Mouse (Mus musculus) midbrain, postnatal 0 days (tissue): ENCODE measurements around the gene Myo1h. TPM values are rescaled to one million over a fixed set of nuclear protein-coding genes. Genes with fewer than 3 reads are reported as not detected.
A peak's percentile ranks its signal among the peaks of the same experiment; 100 is the strongest.

Experiments used
- ATAC-seq: fragments of 200-750 bp; cut with Nextera tagmentation; 2 replicates; pipeline ENCODE4 v1.8.0; 2017; ENCODE audit warnings: moderate number of reproducible peaks, mild to moderate bottlenecking, moderate TSS enrichment, moderate library complexity; ENCODE audit not compliant: low FRiP score
- DNase-seq: peaks from one replicate; pipeline ENCODE4 v3.0.0-alpha.2; 2015; ENCODE audit warnings: low spot score
- H3K27ac ChIP-seq: fragments of 300-500 bp; sonication (generic); 2 replicates; pipeline ENCODE4 v1.5.1; 2014; ENCODE audit warnings: low read depth, mild to moderate bottlenecking, low read length, mixed read lengths
- H3K27me3 ChIP-seq: fragments of 300-500 bp; sonication (generic); 2 replicates; pipeline ENCODE4 v1.6.1; 2014; ENCODE audit warnings: low read length, control low read depth, mixed read lengths; ENCODE audit not compliant: insufficient read depth
- H3K36me3 ChIP-seq: fragments of 300-500 bp; sonication (generic); 2 replicates; pipeline ENCODE4 v1.6.1; 2014; ENCODE audit warnings: low read length, control low read depth, mixed read lengths; ENCODE audit not compliant: insufficient read depth
- H3K4me1 ChIP-seq: fragments of 300-500 bp; sonication (generic); 2 replicates; pipeline ENCODE4 v1.6.1; 2014; ENCODE audit warnings: mild to moderate bottlenecking, control low read depth, antibody characterized with exemption, low read length, mixed read lengths; ENCODE audit not compliant: insufficient read depth
- H3K4me2 ChIP-seq: fragments of 300-500 bp; sonication (generic); 2 replicates; pipeline ENCODE4 v1.6.1; 2014; ENCODE audit warnings: low read depth, mild to moderate bottlenecking, low read length, mixed read lengths; ENCODE audit not compliant: poor library complexity, severe bottlenecking
- H3K4me3 ChIP-seq: fragments of 300-500 bp; sonication (generic); 2 replicates; pipeline ENCODE4 v1.5.1; 2014; ENCODE audit warnings: low read depth, mild to moderate bottlenecking, low read length, moderate library complexity
- H3K9ac ChIP-seq: fragments of 300-500 bp; sonication (generic); replicated peaks from 2 replicates; pipeline ENCODE4 v1.6.1; 2014; ENCODE audit warnings: mild to moderate bottlenecking, low read length, moderate library complexity, mixed read lengths; ENCODE audit not compliant: poor library complexity, severe bottlenecking
- H3K9me3 ChIP-seq: fragments of 300-500 bp; sonication (generic); 2 replicates; pipeline ENCODE4 v1.6.1; 2016; ENCODE audit warnings: low read length, control low read depth
- CTCF ChIP-seq: IDR thresholded peaks from 2 replicates; pipeline ENCODE4 v1.5.1; 2016; ENCODE audit warnings: antibody characterized with exemption, mild to moderate bottlenecking
- WGBS: fragments of 180-500 bp; shearing (Covaris S2); extraction: QIAGEN DNeasy Blood & Tissue Kit; methylation state at CpG from one replicate; pipeline ENCODE4 v1.1.7; 2014; 5-methylcytosine and 5-hydroxymethylcytosine counted together
- polyA plus RNA-seq: library from polyadenylated mRNA; unstranded; fragments of >200 nt; fragmentation: Nextera tagmentation; extraction: Ambion mirVana; gene quantifications from 2 replicates; pipeline ENCODE4 v1.2.1, GENCODE M21; 2015
- total RNA-seq: library from RNA; depleted of rRNA; stranded (reverse); fragments of >200 nt; gene quantifications from 2 replicates; pipeline ENCODE4 v1.2.3, GENCODE M21; 2014

The Myo1h gene
- total and polyA plus RNA-seq, 2 experiments from 2014 or later: 0.43 to 0.60 TPM

GRCm38 (mm10) chr5:114358833-114359232 is 69.9 kb downstream of the Myo1h start:
- Histone ChIP-seq H3K36me3 (peaks cover 33% of the 10 kb centered on the region), H3K4me3 (no peak overlapping the region), H3K9me3 (no peaks in the 10 kb centered on the region), H3K27me3 (no peaks in the 10 kb centered on the region), H3K4me2 (no peak overlapping the region), H3K9ac (no peak overlapping the region), H3K27ac (0 out of 2 replicates have a peak overlapping the region, but pooled peaks have one; percentile 12), H3K4me1 (no peaks in the 10 kb centered on the region)
- no peak for TF ChIP-seq CTCF
- WGBS: 49% methylated on average over 10 of the region's 10 CpGs
- no peak for ATAC-seq
- peak; percentile 79 for DNase-seq

DNA sequence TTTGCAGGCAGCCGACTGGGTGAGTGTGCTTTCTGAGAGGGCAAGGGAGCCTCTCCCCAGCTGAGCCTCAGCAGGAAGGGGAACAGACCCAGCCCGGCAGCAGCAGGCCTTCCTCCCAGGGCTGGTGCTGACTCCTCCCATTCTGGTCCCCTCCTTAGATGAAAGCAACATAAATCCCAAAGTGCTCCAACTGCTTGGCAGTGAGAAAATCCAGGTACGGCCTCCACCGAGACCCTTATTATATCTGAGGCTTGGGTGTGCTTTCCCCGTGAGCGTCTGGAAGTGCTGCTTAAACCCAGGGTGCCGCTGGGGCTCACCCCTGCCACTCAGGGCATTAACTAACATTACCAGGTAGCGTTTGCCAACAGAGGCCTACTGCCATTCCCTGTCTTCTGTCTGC is 70.6 kb downstream of the Myo1h start:
- no peaks in the 10 kb centered on the region for H3K9me3 ChIP-seq
- 59% methylated on average over 8 of the region's 8 CpGs for WGBS
- H3K36me3 ChIP-seq: peaks cover 37% of the 10 kb centered on the region
- H3K27ac ChIP-seq: 0 out of 2 replicates have a peak overlapping the region, but pooled peaks have one; percentile 9
- DNase-seq (no peak), ATAC-seq (no peak)
- H3K27me3 ChIP-seq: no peaks in the 10 kb centered on the region
- 0 out of 2 replicates have a peak overlapping the region, but pooled peaks have one; percentile 4 for H3K9ac ChIP-seq
- no peak overlapping the region for H3K4me2 ChIP-seq
- no peaks in the 10 kb centered on the region for H3K4me1 ChIP-seq
- H3K4me3 ChIP-seq: no peak overlapping the region
- no peak for TF ChIP-seq CTCF

DNA sequence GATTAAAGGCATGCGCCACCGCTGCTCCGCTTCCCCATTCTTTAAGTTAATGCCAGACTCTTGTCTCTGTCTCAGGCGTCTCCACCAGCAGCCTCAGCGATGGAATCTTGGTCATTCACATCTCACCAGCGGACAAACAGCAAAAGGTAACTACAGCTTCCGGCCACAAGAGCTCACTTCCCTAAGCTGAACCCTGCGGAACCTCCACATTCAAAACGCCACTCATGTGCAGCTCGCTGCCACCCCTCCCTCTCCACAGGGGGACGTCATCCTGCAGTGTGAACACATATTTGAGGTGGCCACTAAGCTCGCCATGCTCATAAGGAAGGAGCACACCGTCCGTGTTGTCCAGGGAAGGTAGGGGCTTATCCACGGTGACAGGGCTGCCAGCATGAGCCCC is 72.0 kb downstream of the Myo1h start:
- Histone ChIP-seq H3K9me3 (no peaks in the 10 kb centered on the region), H3K27me3 (no peaks in the 10 kb centered on the region), H3K27ac (no peak overlapping the region), H3K4me2 (no peak overlapping the region), H3K4me1 (no peaks in the 10 kb centered on the region), H3K9ac (no peak overlapping the region), H3K36me3 (peaks cover 51% of the 10 kb centered on the region), H3K4me3 (no peak overlapping the region)
- TF ChIP-seq CTCF: no peak
- ATAC-seq (no peak), DNase-seq (no peak)
- WGBS: 79% methylated on average over 15 of the region's 15 CpGs

GRCm38 (mm10) chr5:114365043-114365752 is 76.2 kb downstream of the Myo1h start:
- DNase-seq (no peak), ATAC-seq (no peak)
- no peak for TF ChIP-seq CTCF
- no peak overlapping the region for H3K27ac ChIP-seq
- no peaks in the 10 kb centered on the region for H3K4me1 ChIP-seq
- no peak overlapping the region for H3K4me3 ChIP-seq
- H3K36me3 ChIP-seq: peaks cover 86% of the 10 kb centered on the region
- H3K9me3 ChIP-seq: no peaks in the 10 kb centered on the region
- H3K27me3 ChIP-seq: no peaks in the 10 kb centered on the region
- no peak overlapping the region for H3K9ac ChIP-seq
- WGBS: 90% methylated on average over 23 of the region's 23 CpGs
- H3K4me2 ChIP-seq: no peak overlapping the region

DNA sequence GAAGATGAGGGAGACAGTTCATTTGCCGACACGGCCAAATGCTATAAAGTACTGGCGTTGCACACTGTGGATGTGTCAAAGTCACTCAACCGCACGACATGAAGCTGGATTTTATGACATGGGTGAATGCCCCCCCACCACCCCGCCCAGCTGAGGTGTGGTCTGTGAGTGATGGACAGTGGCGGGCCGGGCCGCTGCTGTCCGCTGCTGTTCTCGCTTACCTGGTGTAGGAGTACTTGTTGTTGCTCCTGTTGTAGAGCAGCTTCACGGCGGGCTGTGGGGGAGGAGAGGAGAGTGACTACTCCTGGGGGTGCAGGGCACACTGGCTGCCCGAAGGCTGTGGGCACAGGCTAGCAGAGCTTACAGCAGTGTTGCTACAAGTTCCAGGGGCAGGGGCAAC is 79.2 kb downstream of the Myo1h start:
- TF ChIP-seq CTCF: no peak
- Histone ChIP-seq H3K27ac (no peak overlapping the region), H3K4me1 (no peaks in the 10 kb centered on the region), H3K4me3 (no peak overlapping the region), H3K4me2 (no peak overlapping the region), H3K9ac (no peak overlapping the region), H3K36me3 (peaks cover 86% of the 10 kb centered on the region), H3K9me3 (no peaks in the 10 kb centered on the region), H3K27me3 (no peaks in the 10 kb centered on the region)
- WGBS: 94% methylated on average over 14 of the region's 14 CpGs
- ATAC-seq (no peak), DNase-seq (no peak)

GRCm38 (mm10) chr5:114368803-114369496 is 80.0 kb downstream of the Myo1h start:
- no peak overlapping the region for H3K9ac ChIP-seq
- WGBS: 81% methylated on average over 16 of the region's 16 CpGs
- H3K4me2 ChIP-seq: no peak overlapping the region
- DNase-seq (no peak), ATAC-seq (no peak)
- no peak overlapping the region for H3K4me3 ChIP-seq
- no peak for TF ChIP-seq CTCF
- H3K27me3 ChIP-seq: no peaks in the 10 kb centered on the region
- peaks cover 85% of the 10 kb centered on the region for H3K36me3 ChIP-seq
- no peaks in the 10 kb centered on the region for H3K4me1 ChIP-seq
- H3K27ac ChIP-seq: no peak overlapping the region
- H3K9me3 ChIP-seq: no peaks in the 10 kb centered on the region
